Mouse (Mus musculus) megakaryocyte, embryonic 14.5 days (primary cell): ENCODE results near the gene Ift27.

Source experiments
- FLI1 ChIP-seq: IDR thresholded peaks from 2 replicates; pipeline ENCODE4 v1.6.1; 2012; ENCODE audit warnings: low read length, inconsistent platforms, mixed read lengths
- GATA1 ChIP-seq: IDR thresholded peaks from 3 replicates; pipeline ENCODE4 v1.6.1; 2012; ENCODE audit warnings: mixed read lengths, low read length, inconsistent platforms, borderline replicate concordance

GRCm38 (mm10) chr15:78169566-78169965, 4.3 kb downstream of the Ift27 start:
- TF ChIP-seq GATA1 = no peak
- no peak for TF ChIP-seq FLI1
